Mouse (Mus musculus): ENCODE measurements around the gene Prtn3. TPM values are rescaled to one million over a fixed set of nuclear protein-coding genes. Genes with fewer than 3 reads are reported as not detected.

Gene Prtn3
- total and polyA plus RNA-seq, 3 experiments, result 0.30 to 0.39 TPM; not detected in 1

GRCm38 (mm10) chr10:79849941-79850628, 24.2 kb upstream of the Prtn3 start:
- dilution Hi-C loops (cut with MboI; ENCODE audit: extremely low pct_ligation_motif_present, extremely low pct_unique_long_range_greater_than_20kb, low sequenced_read_pairs), result no loop called here

GRCm38 (mm10) chr10:79851653-79852052, 22.6 kb upstream of the Prtn3 start:
- Histone ChIP-seq H3K9me3 (replicated peaks; ENCODE audit: low read length) (no peaks in the 10 kb centered on the region), H3K4me2 (ENCODE audit: insufficient read depth, low read depth, poor library complexity, severe bottlenecking) (peak overlapping the region; percentile 84), H3K27ac (ENCODE audit: insufficient read depth, low read depth) (peak overlapping the region; percentile 96), H3K27me3 (replicated peaks) (no peaks in the 10 kb centered on the region), H3K9ac (ENCODE audit: insufficient read depth, low read depth) (peak overlapping the region; percentile 97), H3K79me2 (replicated peaks; ENCODE audit: control insufficient read depth, extremely low read depth, insufficient read depth, poor library complexity, severe bottlenecking) (peaks cover 21% of the 10 kb centered on the region), H3K36me3 (replicated peaks in 1 of 2; ENCODE audit: control insufficient read depth in 1 of 2, insufficient read depth in 1 of 2, low read length in 1 of 2) (peaks cover 4 to 12% of the 10 kb centered on the region in 2 experiments), H3K4me1 (ENCODE audit: control insufficient read depth in 1 of 2, insufficient read depth in 2 of 2) (peaks cover 9 to 38% of the 10 kb centered on the region in 2 experiments), H3K4me3 (replicated peaks in 1 of 3; ENCODE audit: low read depth in 2 of 3, low read length in 2 of 3, poor library complexity in 1 of 3) (peak overlapping the region; percentile 3 to 90 (median 51))
- DNase-seq (ENCODE audit: extremely low read depth), result no peak
- in situ Hi-C loops (cut with MboI; ENCODE audit: low pct_ligation_motif_present, low pct_unique_long_range_greater_than_20kb, low sequenced_read_pairs), result no loop called here
- 0 out of 2 replicates have a peak, but pooled peaks have one; percentile 23 for TF ChIP-seq MAZ (IDR thresholded peaks at IDR 0.05; ENCODE audit: low read depth, low read length)
- TF ChIP-seq MYC (IDR thresholded peaks at IDR 0.05; ENCODE audit: low read depth, low read length), result 0 out of 2 replicates have a peak, but pooled peaks have one; percentile 9
- 0 out of 2 replicates have a peak, but pooled peaks have one; percentile 34 for TF ChIP-seq MXI1 (IDR thresholded peaks at IDR 0.05; ENCODE audit: low read depth, low read length)
- no peak for TF ChIP-seq E2F4 (IDR thresholded peaks at IDR 0.05; ENCODE audit: insufficient replicate concordance, low read depth, low read length)
- dilution Hi-C loops (cut with MboI; ENCODE audit: extremely low pct_ligation_motif_present, extremely low pct_unique_long_range_greater_than_20kb, low sequenced_read_pairs), result no loop called here

More at GRCm38 (mm10) chr10:79849941-79850628, 24.2 kb upstream of the Prtn3 start:
- DNase-seq (ENCODE audit: extremely low read depth), result no peak
- Histone ChIP-seq H3K4me3 (replicated peaks in 1 of 3; ENCODE audit: low read depth in 2 of 3, low read length in 2 of 3, poor library complexity in 1 of 3) (no peak overlapping the region), H3K4me2 (ENCODE audit: insufficient read depth, low read depth, poor library complexity, severe bottlenecking) (no peak overlapping the region), H3K9ac (ENCODE audit: insufficient read depth, low read depth) (no peak overlapping the region), H3K9me3 (replicated peaks; ENCODE audit: low read length) (no peaks in the 10 kb centered on the region), H3K27me3 (replicated peaks) (no peaks in the 10 kb centered on the region), H3K27ac (ENCODE audit: insufficient read depth, low read depth) (no peak overlapping the region), H3K79me2 (replicated peaks; ENCODE audit: control insufficient read depth, extremely low read depth, insufficient read depth, poor library complexity, severe bottlenecking) (peaks cover 5% of the 10 kb centered on the region), H3K4me1 (ENCODE audit: control insufficient read depth in 1 of 2, insufficient read depth in 2 of 2) (peaks cover 9 to 34% of the 10 kb centered on the region in 2 experiments), H3K36me3 (replicated peaks in 1 of 2; ENCODE audit: control insufficient read depth in 1 of 2, insufficient read depth in 1 of 2, low read length in 1 of 2) (peaks cover 0 to 4% of the 10 kb centered on the region in 2 experiments)
- in situ Hi-C loops (cut with MboI; ENCODE audit: low pct_ligation_motif_present, low pct_unique_long_range_greater_than_20kb, low sequenced_read_pairs), result no loop called here
- TF ChIP-seq ZKSCAN1 (IDR thresholded peaks at IDR 0.05; ENCODE audit: borderline replicate concordance, low read depth, low read length), result no peak

- dilution Hi-C loops (cut with MboI; ENCODE audit: extremely low pct_ligation_motif_present, extremely low pct_unique_long_range_greater_than_20kb, low sequenced_read_pairs), result no loop called here
- peak overlapping the region; percentile 51 to 90 (median 58) for H3K4me3 ChIP-seq (replicated peaks in 1 of 3; ENCODE audit: low read depth in 2 of 3, low read length in 2 of 3, poor library complexity in 1 of 3)
- DNase-seq (ENCODE audit: extremely low read depth), result no peak
These were observed 22.0 kb upstream of the Prtn3 start for GRCm38 (mm10) chr10:79852107-79852789.

More at GRCm38 (mm10) chr10:79852107-79852789, 22.0 kb upstream of the Prtn3 start:
- Histone ChIP-seq H3K27me3 (replicated peaks) (no peaks in the 10 kb centered on the region), H3K4me2 (ENCODE audit: insufficient read depth, low read depth, poor library complexity, severe bottlenecking) (peak overlapping the region; percentile 84), H3K79me2 (replicated peaks; ENCODE audit: control insufficient read depth, extremely low read depth, insufficient read depth, poor library complexity, severe bottlenecking) (peaks cover 27% of the 10 kb centered on the region), H3K4me1 (ENCODE audit: control insufficient read depth in 1 of 2, insufficient read depth in 2 of 2) (peaks cover 12 to 44% of the 10 kb centered on the region in 2 experiments), H3K27ac (ENCODE audit: insufficient read depth, low read depth) (peak overlapping the region; percentile 96), H3K9me3 (replicated peaks; ENCODE audit: low read length) (no peaks in the 10 kb centered on the region), H3K9ac (ENCODE audit: insufficient read depth, low read depth) (peak overlapping the region; percentile 97), H3K36me3 (replicated peaks in 1 of 2; ENCODE audit: control insufficient read depth in 1 of 2, insufficient read depth in 1 of 2, low read length in 1 of 2) (peaks cover 10 to 18% of the 10 kb centered on the region in 2 experiments)
- in situ Hi-C loops (cut with MboI; ENCODE audit: low pct_ligation_motif_present, low pct_unique_long_range_greater_than_20kb, low sequenced_read_pairs), result no loop called here
- TF ChIP-seq CHD2 (IDR thresholded peaks at IDR 0.05; ENCODE audit: low read length), result peak; percentile 63
- no peak for TF ChIP-seq CTCF (conservative IDR thresholded peaks at IDR 0.05 in 1 of 2, IDR thresholded peaks at IDR 0.05 in 1 of 2; ENCODE audit: low read depth in 2 of 2, low read length in 2 of 2)
- TF ChIP-seq TCF12 (IDR thresholded peaks at IDR 0.05; ENCODE audit: low read depth, low read length), result peak; percentile 45; the same call in 1 of the 2 replicates
- TF ChIP-seq ZNF384 (IDR thresholded peaks at IDR 0.05; ENCODE audit: low read depth, low read length), result no peak
- TF ChIP-seq POLR2A (IDR thresholded peaks at IDR 0.05; ENCODE audit: low read depth, low read length), result 0 out of 2 replicates have a peak, but pooled peaks have one; percentile 34
- TF ChIP-seq NRF1 (IDR thresholded peaks at IDR 0.05; ENCODE audit: low read depth, low read length), result 0 out of 2 replicates have a peak, but pooled peaks have one; percentile 13
- 0 out of 2 replicates have a peak, but pooled peaks have one; percentile 27 for TF ChIP-seq NELFE (IDR thresholded peaks at IDR 0.05; ENCODE audit: low read depth, low read length)
